Mouse (Mus musculus) heart, adult 2 months (tissue): ENCODE measurements around the gene Elmsan1.

Experiments used
- CTCF ChIP-seq: fragments of 200-600 bp; IDR thresholded peaks from 2 replicates; pipeline ENCODE4 v1.8.1; 2022; ENCODE audit warnings: antibody characterized with exemption, mild to moderate bottlenecking, moderate library complexity
- POLR2A ChIP-seq: fragments of 200-500 bp; IDR thresholded peaks from 2 replicates; pipeline ENCODE4 v1.6.1; 2011; ENCODE audit warnings: mild to moderate bottlenecking, low read depth, low read length, control low read depth; ENCODE audit not compliant: insufficient read depth

DNA sequence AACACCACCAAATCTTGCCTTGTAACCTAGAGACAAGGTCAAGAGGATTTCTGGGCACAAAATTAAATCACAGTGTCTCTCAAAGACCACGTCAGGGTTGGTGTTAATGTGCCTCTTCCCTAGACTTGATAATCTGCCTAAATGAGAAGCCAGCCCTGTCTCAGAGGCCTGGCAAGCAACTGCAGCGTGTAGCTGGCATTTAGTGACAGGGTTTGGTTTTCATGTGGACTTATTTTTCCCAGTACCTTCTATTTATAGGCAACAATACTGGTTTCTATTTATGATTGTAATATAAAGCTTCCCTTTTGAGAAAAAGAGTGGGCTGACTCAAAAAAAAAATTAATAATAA is 63.2 kb downstream of the Elmsan1 start:
- TF ChIP-seq POLR2A (no peak), CTCF (no peak)
